Mouse (Mus musculus) liver, adult 10 weeks (tissue): ENCODE data around the gene Olfr745. TPM values are rescaled to one million over a fixed set of nuclear protein-coding genes. Genes with fewer than 3 reads are reported as not detected.

Source experiments
- polyA plus RNA-seq: library from polyadenylated mRNA; stranded (reverse); fragments of 350-450 nt; fragmentation: Illumina TruSeq; extraction: RNeasy Lipid Tissue Mini Kit (QIAGEN cat#74804); gene quantifications from one replicate; pipeline ENCODE4 v1.2.3, GENCODE M21; 2014; ENCODE audit warnings: low read depth, low replicate concordance

Gene Olfr745
- polyA plus RNA-seq = not detected

DNA sequence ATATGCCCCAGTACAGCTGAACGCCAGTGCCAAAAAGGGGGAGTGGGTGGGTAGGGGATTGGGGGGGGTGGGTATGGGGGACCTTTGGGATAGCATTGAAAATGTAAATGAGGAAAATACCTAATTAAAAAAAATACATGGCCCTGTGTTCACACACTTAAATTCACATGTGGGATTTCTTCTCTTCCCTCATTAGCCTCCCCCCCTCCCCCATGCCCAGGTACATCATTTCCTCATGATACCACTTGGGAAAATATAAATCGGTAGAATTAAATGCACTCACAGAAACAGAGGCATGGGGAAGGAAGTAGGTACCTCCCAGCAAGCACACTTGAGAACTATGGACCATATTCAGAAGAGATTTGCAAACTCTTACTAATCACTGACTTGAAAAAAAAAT lies at the start of gene Olfr745:
Gene Olfr745, plus strand, starts transcription at position 301 of the 400 bp plus-strand sequence.

GRCm38 (mm10) chr14:50614579-50614978 lies 24.6 kb upstream of the Olfr745 start, which contains the start of gene Olfr744:
Gene Olfr744 (plus strand): TSS chr14:50614879.

GRCm38 (mm10) chr14:50646783-50647182 lies 7.6 kb downstream of the Olfr745 start, which contains the start of gene Olfr746:
Gene Olfr746 (plus strand): TSS chr14:50647083.

DNA sequence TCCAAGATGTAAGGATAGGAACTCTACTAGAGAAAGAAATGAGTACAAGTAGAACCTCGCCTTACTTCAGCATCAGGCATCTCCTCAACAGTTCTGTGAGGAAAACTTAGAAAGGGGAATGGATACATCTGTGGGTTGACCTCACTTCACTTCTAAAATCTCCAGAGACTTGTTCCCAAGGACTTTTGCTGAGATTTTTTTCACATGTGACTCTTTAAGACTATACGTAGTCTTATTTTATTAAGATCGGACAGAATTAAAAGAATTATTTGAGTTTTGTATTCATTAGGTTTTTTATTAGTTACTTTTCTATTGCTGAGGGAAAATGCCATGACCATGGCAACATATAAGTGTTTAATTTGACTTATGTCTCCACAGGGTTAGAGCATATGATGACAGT lies 53.9 kb downstream of the Olfr745 start, which contains the start of gene Olfr747:
Gene Olfr747, minus strand, starts transcription at position 101 of the 400 bp plus-strand sequence.

Other genes starting within 250 kb of the Olfr745 start
- gene Olfr738, start 231.8 kb upstream of the Olfr745 start, polyA plus RNA-seq = not detected
- gene Olfr739, start 220.8 kb upstream of the Olfr745 start, polyA plus RNA-seq = not detected
- gene Olfr740, start 193.8 kb upstream of the Olfr745 start, polyA plus RNA-seq = not detected
- not detected for gene Olfr741, start 166.7 kb upstream of the Olfr745 start, polyA plus RNA-seq
- gene Olfr742, start 135.8 kb upstream of the Olfr745 start, polyA plus RNA-seq = not detected
- gene Olfr743, start 117.5 kb upstream of the Olfr745 start, polyA plus RNA-seq = not detected
- not detected for gene Olfr744, start 24.5 kb upstream of the Olfr745 start, polyA plus RNA-seq
- gene Olfr746, start 7.7 kb downstream of the Olfr745 start, polyA plus RNA-seq = not detected
- gene Olfr747, start 53.8 kb downstream of the Olfr745 start, polyA plus RNA-seq = not detected
- gene Olfr748, start 68.0 kb downstream of the Olfr745 start, polyA plus RNA-seq = not detected
- not detected for gene Olfr749, start 105.7 kb downstream of the Olfr745 start, polyA plus RNA-seq
- 7.0 TPM for gene Ttc5, start 146.1 kb downstream of the Olfr745 start, polyA plus RNA-seq
- not detected for gene Ccnb1ip1, start 168.3 kb downstream of the Olfr745 start, polyA plus RNA-seq
- 11.7 TPM for gene Parp2, start 168.5 kb downstream of the Olfr745 start, polyA plus RNA-seq
- gene Tep1, start 231.2 kb downstream of the Olfr745 start, polyA plus RNA-seq = 4.7 TPM